Mouse (Mus musculus): Measurements from ENCODE around the gene Hivep1. TPM values are rescaled to one million over a fixed set of nuclear protein-coding genes. Genes with fewer than 3 reads are reported as not detected.

The Hivep1 gene
- polyA plus RNA-seq, 1 experiment from 2014 or later, result 15.0 TPM

DNA sequence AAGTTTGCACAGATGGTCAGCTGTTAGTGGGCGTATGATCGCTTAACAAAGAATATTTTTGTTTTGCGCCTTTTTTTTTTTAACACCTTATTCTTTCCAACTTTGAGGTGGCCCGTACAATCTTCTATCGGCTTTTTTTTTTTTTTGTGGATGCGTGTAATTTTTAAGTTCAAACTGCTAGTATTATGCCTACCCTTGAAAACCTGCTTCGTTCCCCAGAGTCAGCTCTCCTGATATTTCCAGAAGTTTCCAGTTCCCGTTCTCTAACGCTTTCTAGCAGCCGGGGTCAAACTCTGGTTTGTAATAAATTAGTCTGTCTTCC, 980 bp upstream of the Hivep1 start:
- Histone ChIP-seq H3K9ac (ENCODE audit: low read depth, low read length) (peak overlapping the region; percentile 76; the same call in 1 of the 2 replicates), H3K36me3 (ENCODE audit: control insufficient read depth, insufficient read depth, low read length) (no peaks in the 10 kb centered on the region), H3K27me3 (replicated peaks; ENCODE audit: control insufficient read depth, insufficient read depth, low read length) (no peaks in the 10 kb centered on the region), H3K4me3 (ENCODE audit: low read length) (peak overlapping the region; percentile 72), H3K27ac (ENCODE audit: low read depth, low read length) (peak overlapping the region; percentile 52), H3K4me1 (ENCODE audit: control insufficient read depth, insufficient read depth, low read depth, low read length) (peaks cover 17% of the 10 kb centered on the region), H3K4me2 (ENCODE audit: low read length) (peak overlapping the region; percentile 76), H3K9me3 (ENCODE audit: control insufficient read depth, low read length) (no peaks in the 10 kb centered on the region)
- no peak for ATAC-seq
- WGBS, result under 1% methylated on average over 10 of the region's 10 CpGs

DNA sequence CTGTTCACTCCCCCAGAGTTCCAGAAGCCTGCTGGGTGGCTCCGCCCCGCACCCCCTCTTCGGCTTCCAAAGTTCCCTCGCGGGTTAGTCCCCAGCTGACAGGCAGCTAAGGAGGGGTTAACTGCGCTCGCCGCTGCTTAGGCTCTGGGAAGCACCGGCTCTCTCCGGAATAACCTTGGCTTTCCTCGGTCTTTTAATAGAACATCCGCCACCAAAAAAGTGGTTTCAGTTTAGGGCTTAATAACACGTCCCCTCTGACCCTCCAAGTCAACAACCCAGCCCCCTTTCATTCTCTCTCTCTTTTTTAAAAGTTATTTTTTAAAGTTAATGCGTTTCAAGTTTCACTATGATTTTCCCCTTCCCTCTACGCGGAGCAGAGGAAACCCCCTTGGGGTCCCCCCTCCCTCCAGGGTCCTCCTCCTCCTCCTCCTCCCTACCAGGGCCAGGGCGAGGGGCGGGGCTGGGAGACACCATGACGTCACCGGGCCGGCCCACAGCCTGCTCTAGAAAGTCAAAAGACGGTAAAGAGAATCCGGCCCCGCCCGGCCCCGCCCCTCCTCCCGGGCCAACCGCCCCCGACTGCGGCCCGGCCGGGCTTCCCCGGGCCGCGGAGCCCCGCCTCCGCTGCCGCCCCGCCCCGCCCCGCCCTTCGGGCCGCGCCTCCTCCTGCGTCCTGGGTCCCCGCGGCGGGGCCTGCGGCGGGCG, 467 bp upstream of the Hivep1 start:
- Histone ChIP-seq H3K9ac (ENCODE audit: low read depth, low read length) (peak overlapping the region; percentile 76), H3K4me2 (ENCODE audit: low read length) (peak overlapping the region; percentile 76), H3K9me3 (ENCODE audit: control insufficient read depth, low read length) (no peaks in the 10 kb centered on the region), H3K27me3 (replicated peaks; ENCODE audit: control insufficient read depth, insufficient read depth, low read length) (no peaks in the 10 kb centered on the region), H3K36me3 (ENCODE audit: control insufficient read depth, insufficient read depth, low read length) (peaks cover 2% of the 10 kb centered on the region; the same call in 1 of the 2 replicates), H3K27ac (ENCODE audit: low read depth, low read length) (peak overlapping the region; percentile 93), H3K4me3 (ENCODE audit: low read length) (peak overlapping the region; percentile 72), H3K4me1 (ENCODE audit: control insufficient read depth, insufficient read depth, low read depth, low read length) (peaks cover 17% of the 10 kb centered on the region)
- ATAC-seq, result peak; percentile 82
- under 1% methylated on average over 26 of the region's 51 CpGs for WGBS

DNA sequence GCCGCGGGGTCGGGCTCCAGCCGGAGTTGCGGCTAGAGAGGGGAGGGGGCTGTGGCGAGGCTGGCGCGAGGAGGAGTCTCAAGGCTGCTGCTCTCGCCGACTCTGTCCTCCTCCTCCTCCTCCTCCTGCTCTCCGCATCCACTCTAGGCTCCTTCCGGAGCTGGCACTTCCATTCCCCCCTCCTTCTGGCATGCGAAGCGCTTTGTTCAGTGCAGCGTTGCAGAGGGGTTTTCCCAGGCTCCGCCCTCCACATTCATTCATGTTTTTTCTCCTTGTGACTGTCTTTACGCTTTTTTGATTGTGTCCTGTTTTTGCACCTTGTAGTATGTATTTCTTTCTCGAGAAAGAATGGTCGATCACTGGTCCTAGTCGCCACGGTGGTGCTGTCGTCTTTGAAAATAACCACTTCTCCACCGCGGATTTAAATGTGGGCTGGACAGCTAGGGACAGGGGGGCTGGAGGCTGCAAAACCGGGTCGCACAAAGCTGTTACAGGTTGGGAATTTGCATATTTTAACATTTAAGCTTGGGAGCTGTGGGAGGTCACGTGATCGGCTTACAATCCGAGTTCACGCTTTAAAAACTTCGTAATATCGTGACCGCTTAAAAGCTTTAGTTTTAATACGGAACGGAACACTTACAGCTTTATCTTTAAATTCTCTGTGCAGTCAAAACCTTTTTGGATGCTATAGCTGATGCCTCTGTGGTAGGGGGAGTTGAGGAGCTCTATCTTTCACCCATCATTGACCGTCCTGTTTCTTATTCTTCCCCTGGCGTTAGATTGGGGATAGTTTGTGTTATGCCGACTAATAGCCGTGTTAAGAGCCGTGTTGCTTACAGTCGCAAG, 1.1 kb downstream of the Hivep1 start:
- no peaks in the 10 kb centered on the region for H3K27me3 ChIP-seq (replicated peaks; ENCODE audit: control insufficient read depth, insufficient read depth, low read length)
- peaks cover 17% of the 10 kb centered on the region for H3K4me1 ChIP-seq (ENCODE audit: control insufficient read depth, insufficient read depth, low read depth, low read length)
- peak overlapping the region; percentile 72 for H3K4me3 ChIP-seq (ENCODE audit: low read length)
- under 1% methylated on average over 35 of the region's 41 CpGs for WGBS
- ATAC-seq, result peak; percentile 74
- H3K4me2 ChIP-seq (ENCODE audit: low read length), result peak overlapping the region; percentile 76
- H3K9me3 ChIP-seq (ENCODE audit: control insufficient read depth, low read length), result no peaks in the 10 kb centered on the region
- peak overlapping the region; percentile 76 for H3K9ac ChIP-seq (ENCODE audit: low read depth, low read length)
- peaks cover 3% of the 10 kb centered on the region; the same call in 1 of the 2 replicates for H3K36me3 ChIP-seq (ENCODE audit: control insufficient read depth, insufficient read depth, low read length)
- peak overlapping the region; percentile 93 for H3K27ac ChIP-seq (ENCODE audit: low read depth, low read length)

DNA sequence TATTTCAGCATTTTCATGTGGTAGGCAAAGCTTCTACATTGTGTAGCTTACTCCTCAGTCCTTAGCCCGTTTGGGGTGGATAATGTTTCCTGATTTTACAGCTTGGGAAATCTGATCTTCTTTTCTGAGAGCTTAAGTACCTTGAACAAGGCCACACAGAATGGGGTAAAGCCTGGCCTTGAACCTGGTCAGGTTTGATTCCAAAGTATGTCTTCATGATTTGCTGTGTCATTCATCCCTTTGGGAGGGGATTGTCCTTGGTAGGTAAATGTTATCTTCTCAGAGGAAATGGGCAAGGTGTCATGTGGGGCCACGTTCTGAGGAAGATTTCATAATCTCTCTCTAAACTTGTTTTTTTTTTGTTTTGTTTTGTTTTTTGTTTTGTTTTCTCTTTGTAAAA, 1.8 kb downstream of the Hivep1 start:
- H3K27ac ChIP-seq (ENCODE audit: low read depth, low read length), result peak overlapping the region; percentile 93; the same call in 1 of the 2 replicates
- peak overlapping the region; percentile 76 for H3K4me2 ChIP-seq (ENCODE audit: low read length)
- H3K27me3 ChIP-seq (replicated peaks; ENCODE audit: control insufficient read depth, insufficient read depth, low read length), result no peaks in the 10 kb centered on the region
- peak overlapping the region; percentile 76 for H3K9ac ChIP-seq (ENCODE audit: low read depth, low read length)
- WGBS, result 39% methylated on average over 2 of the region's 2 CpGs
- peaks cover 3% of the 10 kb centered on the region; the same call in 1 of the 2 replicates for H3K36me3 ChIP-seq (ENCODE audit: control insufficient read depth, insufficient read depth, low read length)
- ATAC-seq, result no peak
- H3K9me3 ChIP-seq (ENCODE audit: control insufficient read depth, low read length), result no peaks in the 10 kb centered on the region
- H3K4me1 ChIP-seq (ENCODE audit: control insufficient read depth, insufficient read depth, low read depth, low read length), result peaks cover 17% of the 10 kb centered on the region
- H3K4me3 ChIP-seq (ENCODE audit: low read length), result peak overlapping the region; percentile 72

DNA sequence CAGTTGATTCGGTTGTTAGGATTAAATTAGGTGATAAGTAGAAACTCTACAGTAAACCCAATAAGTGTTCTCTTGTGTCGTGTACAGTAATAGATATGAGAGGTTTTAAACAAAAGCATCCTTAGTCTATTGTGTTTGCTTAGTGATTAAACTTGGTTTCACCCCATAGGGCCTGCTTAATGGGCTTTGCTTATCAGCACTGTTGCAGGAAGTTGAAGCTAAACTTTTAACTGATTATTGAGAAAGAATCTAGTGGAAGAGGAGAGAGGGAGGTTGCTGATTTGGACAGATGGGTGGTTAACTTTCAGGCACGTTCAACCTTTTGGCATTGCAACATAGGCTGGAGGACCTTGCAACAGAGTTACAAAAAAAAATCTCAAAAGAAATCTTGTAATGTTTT, 2.3 kb downstream of the Hivep1 start:
- H3K4me2 ChIP-seq (ENCODE audit: low read length), result peak overlapping the region; percentile 5; the same call in 1 of the 2 replicates
- ATAC-seq, result no peak

DNA sequence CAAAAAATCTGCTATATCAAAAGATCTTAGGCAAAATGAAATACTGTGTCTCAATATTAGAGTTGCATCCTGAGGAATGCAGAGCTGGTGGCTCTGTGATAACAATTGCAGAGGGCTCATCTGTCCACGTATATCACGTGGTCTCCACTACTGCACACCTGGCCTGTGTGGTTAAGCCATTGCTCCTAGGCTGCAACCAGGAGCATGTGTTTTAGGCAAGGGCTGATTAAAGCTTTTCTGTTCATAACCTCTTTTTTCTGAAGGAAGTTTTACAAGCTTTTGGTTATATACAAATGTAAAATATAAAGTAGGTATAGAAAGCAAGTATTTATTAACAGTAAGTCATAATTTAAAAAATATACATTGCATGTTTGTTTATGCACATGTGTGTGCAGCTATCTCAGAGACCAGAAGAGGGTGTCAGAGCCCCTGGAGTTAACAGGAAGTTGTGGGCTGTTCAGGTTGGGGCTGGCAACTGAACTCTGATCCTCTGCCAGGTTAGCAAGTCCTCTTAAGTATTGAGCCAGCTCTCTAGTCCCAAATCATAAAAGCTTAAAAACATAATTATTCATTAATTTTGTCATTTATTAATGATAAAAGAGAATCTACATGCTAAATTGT, 5.0 kb downstream of the Hivep1 start:
- Histone ChIP-seq H3K9ac (ENCODE audit: low read depth, low read length) (no peak overlapping the region), H3K27ac (ENCODE audit: low read depth, low read length) (no peak overlapping the region), H3K4me2 (ENCODE audit: low read length) (no peak overlapping the region), H3K27me3 (replicated peaks; ENCODE audit: control insufficient read depth, insufficient read depth, low read length) (no peaks in the 10 kb centered on the region), H3K36me3 (ENCODE audit: control insufficient read depth, insufficient read depth, low read length) (peaks cover 5% of the 10 kb centered on the region; the same call in 1 of the 2 replicates), H3K4me1 (ENCODE audit: control insufficient read depth, insufficient read depth, low read depth, low read length) (peaks cover 10% of the 10 kb centered on the region), H3K9me3 (ENCODE audit: control insufficient read depth, low read length) (no peaks in the 10 kb centered on the region), H3K4me3 (ENCODE audit: low read length) (no peak overlapping the region)
- WGBS, result 96% methylated on average over 2 of the region's 2 CpGs
- no peak for ATAC-seq

More for the DNA sequence above, 2.3 kb downstream of the Hivep1 start:
- H3K4me1 ChIP-seq (ENCODE audit: control insufficient read depth, insufficient read depth, low read depth, low read length), result peaks cover 14% of the 10 kb centered on the region
- H3K4me3 ChIP-seq (ENCODE audit: low read length), result no peak overlapping the region
- WGBS, result 72% methylated on average over 3 of the region's 3 CpGs
- H3K27me3 ChIP-seq (replicated peaks; ENCODE audit: control insufficient read depth, insufficient read depth, low read length), result no peaks in the 10 kb centered on the region
- H3K9ac ChIP-seq (ENCODE audit: low read depth, low read length), result no peak overlapping the region
- H3K36me3 ChIP-seq (ENCODE audit: control insufficient read depth, insufficient read depth, low read length), result peaks cover 3% of the 10 kb centered on the region; the same call in 1 of the 2 replicates
- no peak overlapping the region for H3K27ac ChIP-seq (ENCODE audit: low read depth, low read length)
- no peaks in the 10 kb centered on the region for H3K9me3 ChIP-seq (ENCODE audit: control insufficient read depth, low read length)

DNA sequence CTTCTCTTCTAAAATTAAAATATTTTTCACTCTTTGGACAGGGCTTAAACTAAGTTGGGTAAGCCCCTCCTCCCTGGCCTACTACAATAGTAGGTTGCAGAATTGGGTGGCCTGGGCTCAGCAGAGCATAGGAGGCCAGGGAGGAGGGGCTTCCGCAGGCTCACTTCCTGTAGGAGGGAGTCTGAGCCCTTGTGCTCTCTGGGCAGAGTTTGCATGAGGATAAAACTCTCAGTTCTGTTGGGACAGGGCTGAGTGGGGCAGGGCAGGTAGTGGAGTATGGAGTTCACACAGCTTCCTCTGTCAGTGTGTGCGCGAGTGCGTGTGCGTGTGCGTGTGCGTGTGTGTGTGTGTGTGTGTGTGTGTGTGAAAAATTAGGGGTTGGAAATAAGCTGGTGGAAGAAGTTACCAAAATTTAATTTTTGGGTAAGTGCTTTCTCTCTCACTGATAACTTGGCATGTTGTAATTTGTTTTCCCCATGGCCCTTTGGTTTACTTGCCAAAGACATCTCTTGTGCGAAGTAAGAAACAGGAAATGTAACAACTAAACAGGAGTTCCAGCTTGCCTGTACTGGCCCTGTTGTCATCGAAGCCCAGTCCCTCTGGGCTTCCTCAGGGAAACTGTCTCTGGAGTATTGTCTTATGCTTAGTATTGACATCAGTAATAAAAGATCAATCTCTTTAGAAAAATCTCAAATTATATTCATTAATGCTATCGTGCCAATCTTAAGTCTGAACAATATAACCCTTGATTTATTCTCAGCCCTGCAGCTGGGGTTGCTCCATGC, 9.2 kb downstream of the Hivep1 start:
- Histone ChIP-seq H3K4me3 (ENCODE audit: low read length) (no peak overlapping the region), H3K9ac (ENCODE audit: low read depth, low read length) (no peak overlapping the region), H3K27me3 (replicated peaks; ENCODE audit: control insufficient read depth, insufficient read depth, low read length) (no peaks in the 10 kb centered on the region), H3K9me3 (ENCODE audit: control insufficient read depth, low read length) (no peaks in the 10 kb centered on the region), H3K36me3 (ENCODE audit: control insufficient read depth, insufficient read depth, low read length) (peaks cover 5% of the 10 kb centered on the region; the same call in 1 of the 2 replicates), H3K4me1 (ENCODE audit: control insufficient read depth, insufficient read depth, low read depth, low read length) (no peaks in the 10 kb centered on the region), H3K27ac (ENCODE audit: low read depth, low read length) (no peak overlapping the region), H3K4me2 (ENCODE audit: low read length) (no peak overlapping the region)
- ATAC-seq, result no peak
- 88% methylated on average over 10 of the region's 10 CpGs for WGBS

DNA sequence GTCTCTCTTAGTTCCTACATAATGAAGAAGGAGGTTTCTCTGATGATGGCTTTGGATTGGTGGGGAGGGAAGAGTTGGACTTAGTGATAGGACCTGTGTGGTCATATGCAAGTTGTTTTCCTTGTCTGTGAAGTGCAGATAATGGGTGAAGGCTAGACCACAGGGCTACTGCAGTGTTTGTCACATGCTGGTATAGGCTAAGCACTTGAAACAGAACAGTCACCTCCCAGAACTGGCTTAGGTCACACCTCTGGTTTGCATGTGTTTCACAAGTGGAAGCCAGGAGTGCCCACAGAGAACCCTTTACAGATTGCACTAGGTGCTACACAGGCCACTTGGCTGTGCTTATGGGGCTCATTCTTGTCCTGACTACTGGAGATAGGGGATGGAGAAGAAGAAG, 12.4 kb downstream of the Hivep1 start:
- Histone ChIP-seq H3K9ac (ENCODE audit: low read depth, low read length) (no peak overlapping the region), H3K9me3 (ENCODE audit: control insufficient read depth, low read length) (no peaks in the 10 kb centered on the region), H3K4me2 (ENCODE audit: low read length) (no peak overlapping the region), H3K27ac (ENCODE audit: low read depth, low read length) (no peak overlapping the region), H3K27me3 (replicated peaks; ENCODE audit: control insufficient read depth, insufficient read depth, low read length) (no peaks in the 10 kb centered on the region), H3K36me3 (ENCODE audit: control insufficient read depth, insufficient read depth, low read length) (0 out of 2 replicates have a peak, but pooled peaks cover 2% of the 10 kb centered on the region), H3K4me3 (ENCODE audit: low read length) (no peak overlapping the region), H3K4me1 (ENCODE audit: control insufficient read depth, insufficient read depth, low read depth, low read length) (no peaks in the 10 kb centered on the region)
- ATAC-seq, result no peak

Data from hindbrain, embryonic 16.5 days (tissue).